Mouse (Mus musculus) erythroblast, embryonic 14.5 days (primary cell): ENCODE data around the gene Gm44805.

ENCODE experiments used
- GATA1 ChIP-seq: IDR thresholded peaks from 2 replicates; pipeline ENCODE4 v1.6.1; 2012; ENCODE audit warnings: low read length, inconsistent platforms, mixed read lengths
- TAL1 ChIP-seq: IDR thresholded peaks from 3 replicates; pipeline ENCODE4 v1.6.1; 2012; ENCODE audit warnings: low read length, inconsistent platforms, mixed read lengths

GRCm38 (mm10) chr7:19628192-19628535, 53.1 kb downstream of the Gm44805 start:
- no peak for TF ChIP-seq GATA1
- TF ChIP-seq TAL1, result no peak
